Mouse (Mus musculus): ENCODE measurements around the gene Eif2d. TPM values are rescaled to one million over a fixed set of nuclear protein-coding genes. Genes with fewer than 3 reads are reported as not detected.

Gene Eif2d
- polyA plus RNA-seq, 1 experiment from 2014 or later, result 63.6 TPM

DNA sequence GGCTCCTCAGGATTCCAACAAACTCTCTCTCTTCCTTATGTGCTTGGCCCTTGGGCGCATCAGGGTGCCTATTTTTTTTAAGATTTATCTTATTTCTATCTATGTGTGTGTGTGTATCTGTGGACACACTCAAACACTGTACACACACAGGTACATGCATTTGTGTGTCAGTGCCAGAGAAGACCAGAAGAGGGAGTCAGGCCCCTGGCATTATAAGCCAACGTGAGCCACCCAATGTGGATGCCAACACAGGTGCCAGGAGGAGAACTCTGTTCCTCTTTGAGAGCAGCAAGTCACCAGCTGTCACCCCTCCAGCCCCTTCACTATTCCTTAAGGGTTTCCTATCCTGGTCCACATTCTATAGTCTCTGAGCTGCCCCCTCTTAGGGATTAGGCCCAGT, 34.0 kb upstream of the Eif2d start:
- 54% methylated on average over 2 of the region's 2 CpGs for WGBS
- H3K27me3 ChIP-seq (ENCODE audit: control insufficient read depth, insufficient read depth, low read depth, low read length), result no peaks in the 10 kb centered on the region
- peak; percentile 35; the same call in 1 of the 2 replicates for ATAC-seq (ENCODE audit: low read depth)
- H3K27ac ChIP-seq (ENCODE audit: low read length), result peak overlapping the region; percentile 18; the same call in 1 of the 2 replicates
- no peak overlapping the region for H3K4me3 ChIP-seq (ENCODE audit: low read length)
- H3K36me3 ChIP-seq (ENCODE audit: control insufficient read depth, insufficient read depth, low read length), result no peaks in the 10 kb centered on the region
- H3K4me1 ChIP-seq (replicated peaks; ENCODE audit: control insufficient read depth, insufficient read depth, low read length), result peaks cover 8% of the 10 kb centered on the region
- H3K9ac ChIP-seq (ENCODE audit: low read length), result no peak overlapping the region
- no peak overlapping the region for H3K4me2 ChIP-seq (ENCODE audit: low read depth, low read length)
- no peaks in the 10 kb centered on the region for H3K9me3 ChIP-seq (ENCODE audit: control insufficient read depth, low read length)

DNA sequence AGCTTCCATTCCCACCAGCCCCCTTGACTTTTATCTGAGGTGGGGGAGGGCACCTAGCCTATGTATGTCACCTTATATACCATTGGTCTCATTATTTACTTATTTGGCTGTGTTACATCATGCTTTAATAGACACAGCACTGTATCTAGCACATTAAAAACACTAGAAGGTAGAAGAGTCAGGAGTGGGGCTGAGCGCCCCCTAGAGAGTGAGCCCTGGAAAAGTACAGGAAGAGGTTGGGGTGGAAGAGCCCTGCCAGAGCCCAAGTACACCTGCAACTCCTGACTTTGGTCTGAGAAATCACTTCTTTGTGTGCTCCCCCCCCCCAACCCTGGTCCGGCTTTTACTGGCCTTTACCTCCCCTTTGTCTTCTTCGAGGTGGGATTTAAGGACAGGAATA, 31.0 kb upstream of the Eif2d start:
- no peak overlapping the region for H3K9ac ChIP-seq (ENCODE audit: low read length)
- no peak overlapping the region for H3K4me2 ChIP-seq (ENCODE audit: low read depth, low read length)
- no peaks in the 10 kb centered on the region for H3K36me3 ChIP-seq (ENCODE audit: control insufficient read depth, insufficient read depth, low read length)
- peaks cover 4% of the 10 kb centered on the region; the same call in 1 of the 2 replicates for H3K4me1 ChIP-seq (replicated peaks; ENCODE audit: control insufficient read depth, insufficient read depth, low read length)
- H3K27ac ChIP-seq (ENCODE audit: low read length), result no peak overlapping the region
- WGBS, result 46% methylated on average over 3 of the region's 3 CpGs
- no peak for ATAC-seq (ENCODE audit: low read depth)
- H3K9me3 ChIP-seq (ENCODE audit: control insufficient read depth, low read length), result no peaks in the 10 kb centered on the region
- H3K4me3 ChIP-seq (ENCODE audit: low read length), result no peak overlapping the region
- H3K27me3 ChIP-seq (ENCODE audit: control insufficient read depth, insufficient read depth, low read depth, low read length), result no peaks in the 10 kb centered on the region

DNA sequence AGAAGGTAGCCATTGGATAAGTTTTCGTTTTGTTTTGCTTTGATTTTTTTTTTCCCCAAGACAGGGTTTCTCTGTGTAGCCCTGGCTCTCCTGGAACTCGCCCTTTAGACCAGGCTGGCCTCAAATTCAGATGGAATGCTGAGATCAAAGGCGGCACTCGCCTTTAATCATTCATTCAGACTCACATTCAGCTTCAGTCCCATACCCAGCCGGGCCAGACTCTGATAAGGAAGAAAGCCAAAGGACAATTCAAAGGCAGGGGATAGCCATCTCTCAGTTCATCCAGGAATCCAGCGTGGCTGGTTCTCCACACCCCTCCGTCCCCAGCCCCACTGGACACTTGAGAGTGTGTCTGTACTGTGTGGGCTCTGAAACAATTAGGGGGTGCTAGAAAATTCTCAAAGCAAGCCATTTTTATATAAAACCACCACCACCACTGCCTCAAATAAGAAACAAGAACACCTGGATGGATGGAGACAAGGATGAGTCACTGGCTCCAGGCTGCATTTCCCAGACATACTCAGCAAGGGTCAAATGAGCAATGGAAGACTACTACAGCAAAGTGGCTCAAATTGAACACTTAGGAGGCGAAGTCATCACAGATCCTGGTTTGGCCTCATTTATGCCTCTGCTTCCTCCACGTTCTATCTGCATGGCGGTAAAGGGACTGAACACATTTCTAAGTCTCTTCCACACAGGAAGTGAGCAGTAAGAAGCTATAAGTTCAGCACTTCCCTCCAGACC, 29.3 kb upstream of the Eif2d start:
- Histone ChIP-seq H3K27me3 (ENCODE audit: control insufficient read depth, insufficient read depth, low read depth, low read length) (no peaks in the 10 kb centered on the region), H3K4me1 (replicated peaks; ENCODE audit: control insufficient read depth, insufficient read depth, low read length) (peaks cover 4% of the 10 kb centered on the region; the same call in 1 of the 2 replicates), H3K36me3 (ENCODE audit: control insufficient read depth, insufficient read depth, low read length) (no peaks in the 10 kb centered on the region), H3K27ac (ENCODE audit: low read length) (no peak overlapping the region), H3K4me2 (ENCODE audit: low read depth, low read length) (no peak overlapping the region), H3K4me3 (ENCODE audit: low read length) (no peak overlapping the region), H3K9ac (ENCODE audit: low read length) (no peak overlapping the region), H3K9me3 (ENCODE audit: control insufficient read depth, low read length) (no peaks in the 10 kb centered on the region)
- 45% methylated on average over 10 of the region's 10 CpGs for WGBS
- ATAC-seq (ENCODE audit: low read depth), result no peak

DNA sequence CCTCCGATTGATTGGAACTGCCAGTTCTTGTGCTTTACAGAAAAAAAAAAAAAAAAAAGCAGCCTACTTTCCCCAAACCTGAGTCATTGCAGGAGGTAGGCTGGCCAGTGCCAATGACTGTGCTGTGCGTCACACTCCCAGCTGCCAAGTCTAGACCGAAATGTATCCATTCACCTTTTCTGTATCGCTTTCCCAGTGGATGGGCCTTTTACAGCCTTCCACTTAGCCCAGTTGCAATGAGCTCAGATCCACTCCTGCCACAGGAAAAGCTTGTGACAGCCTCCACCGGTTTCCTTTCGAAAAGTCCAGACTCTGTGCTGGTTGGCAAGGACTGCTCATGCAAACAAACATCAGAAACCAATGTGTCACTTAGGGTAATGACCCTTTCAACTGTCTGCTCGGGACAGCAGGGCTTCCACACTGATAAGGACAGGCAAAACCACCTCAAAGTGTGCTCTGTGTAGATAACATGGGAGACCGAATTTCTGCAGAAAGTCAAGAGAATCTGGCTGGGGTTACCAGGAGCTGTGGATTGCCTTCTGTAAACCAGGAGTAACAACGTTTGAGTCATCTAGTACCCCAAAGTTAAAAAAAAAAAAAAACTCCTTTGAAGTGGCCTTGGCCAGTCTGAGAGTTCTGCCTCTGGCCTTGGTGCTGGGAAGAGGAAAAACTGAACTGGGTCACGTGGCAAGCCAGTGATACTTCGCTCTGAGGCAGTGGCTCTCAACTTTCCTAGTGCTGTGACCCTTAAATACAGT, 26.8 kb upstream of the Eif2d start:
- 42% methylated on average over 11 of the region's 11 CpGs for WGBS
- no peak for ATAC-seq (ENCODE audit: low read depth)
- Histone ChIP-seq H3K36me3 (ENCODE audit: control insufficient read depth, insufficient read depth, low read length) (peaks cover 10% of the 10 kb centered on the region), H3K4me2 (ENCODE audit: low read depth, low read length) (no peak overlapping the region), H3K27ac (ENCODE audit: low read length) (no peak overlapping the region), H3K4me1 (replicated peaks; ENCODE audit: control insufficient read depth, insufficient read depth, low read length) (no peaks in the 10 kb centered on the region), H3K4me3 (ENCODE audit: low read length) (no peak overlapping the region), H3K27me3 (ENCODE audit: control insufficient read depth, insufficient read depth, low read depth, low read length) (no peaks in the 10 kb centered on the region), H3K9me3 (ENCODE audit: control insufficient read depth, low read length) (no peaks in the 10 kb centered on the region), H3K9ac (ENCODE audit: low read length) (no peak overlapping the region)

DNA sequence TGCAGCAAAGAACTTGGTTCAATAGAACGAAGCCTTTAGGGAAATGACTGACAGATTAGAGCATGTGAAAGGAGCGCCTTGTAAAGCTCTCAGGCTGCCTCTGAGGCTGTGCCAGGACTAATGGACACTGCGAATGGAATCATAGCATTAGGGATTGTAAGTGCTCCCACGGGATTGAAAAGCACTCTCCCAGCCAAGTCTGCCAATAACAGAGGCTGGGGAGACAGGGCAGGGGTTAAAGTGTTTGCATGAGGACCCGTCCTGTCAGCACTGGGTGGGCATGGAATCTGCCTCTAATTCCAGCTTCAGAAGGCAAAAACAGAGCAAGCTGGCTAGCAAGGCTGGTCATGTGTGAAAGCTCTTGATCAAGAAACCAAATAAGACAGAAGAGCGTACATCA, 18.8 kb upstream of the Eif2d start:
- Histone ChIP-seq H3K36me3 (ENCODE audit: control insufficient read depth, insufficient read depth, low read length) (peaks cover 6% of the 10 kb centered on the region), H3K4me1 (replicated peaks; ENCODE audit: control insufficient read depth, insufficient read depth, low read length) (peaks cover 2% of the 10 kb centered on the region; the same call in 1 of the 2 replicates), H3K9me3 (ENCODE audit: control insufficient read depth, low read length) (no peaks in the 10 kb centered on the region), H3K4me3 (ENCODE audit: low read length) (no peak overlapping the region), H3K9ac (ENCODE audit: low read length) (no peak overlapping the region), H3K27ac (ENCODE audit: low read length) (no peak overlapping the region), H3K4me2 (ENCODE audit: low read depth, low read length) (no peak overlapping the region), H3K27me3 (ENCODE audit: control insufficient read depth, insufficient read depth, low read depth, low read length) (no peaks in the 10 kb centered on the region)
- WGBS, result 67% methylated on average over 6 of the region's 6 CpGs
- no peak for ATAC-seq (ENCODE audit: low read depth)

DNA sequence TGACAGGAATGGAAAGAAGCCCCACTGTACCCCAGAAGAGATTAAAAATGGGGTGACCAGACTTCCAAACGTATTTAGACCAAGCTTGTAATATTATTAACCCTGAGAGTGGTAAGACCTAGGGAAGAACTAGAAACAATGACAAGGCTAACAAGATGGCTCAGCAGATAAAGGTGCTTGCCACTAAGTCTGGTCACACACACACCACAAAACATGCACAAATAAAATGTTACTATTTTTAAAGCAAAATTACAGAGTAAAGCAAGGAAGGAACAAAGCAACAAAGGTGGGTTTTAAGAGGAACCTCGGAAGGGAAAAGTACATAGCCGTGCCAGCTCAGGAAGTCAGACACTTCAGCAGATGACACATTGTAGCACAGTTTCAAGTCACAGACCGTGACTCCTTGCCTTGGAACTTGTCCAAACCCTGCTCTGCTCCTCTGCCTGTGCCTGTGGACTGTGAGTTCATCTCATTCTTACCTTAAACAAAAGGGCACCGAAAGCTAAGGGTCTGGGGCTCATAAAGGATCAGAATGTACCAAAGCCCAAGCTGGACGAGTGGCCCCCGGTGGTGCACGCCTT, 17.9 kb upstream of the Eif2d start:
- H3K9me3 ChIP-seq (ENCODE audit: control insufficient read depth, low read length), result no peaks in the 10 kb centered on the region
- 45% methylated on average over 8 of the region's 8 CpGs for WGBS
- H3K27ac ChIP-seq (ENCODE audit: low read length), result no peak overlapping the region
- no peaks in the 10 kb centered on the region for H3K27me3 ChIP-seq (ENCODE audit: control insufficient read depth, insufficient read depth, low read depth, low read length)
- H3K36me3 ChIP-seq (ENCODE audit: control insufficient read depth, insufficient read depth, low read length), result no peaks in the 10 kb centered on the region
- no peak for ATAC-seq (ENCODE audit: low read depth)
- no peak overlapping the region for H3K4me3 ChIP-seq (ENCODE audit: low read length)
- H3K9ac ChIP-seq (ENCODE audit: low read length), result no peak overlapping the region
- peaks cover 2% of the 10 kb centered on the region; the same call in 1 of the 2 replicates for H3K4me1 ChIP-seq (replicated peaks; ENCODE audit: control insufficient read depth, insufficient read depth, low read length)
- no peak overlapping the region for H3K4me2 ChIP-seq (ENCODE audit: low read depth, low read length)

DNA sequence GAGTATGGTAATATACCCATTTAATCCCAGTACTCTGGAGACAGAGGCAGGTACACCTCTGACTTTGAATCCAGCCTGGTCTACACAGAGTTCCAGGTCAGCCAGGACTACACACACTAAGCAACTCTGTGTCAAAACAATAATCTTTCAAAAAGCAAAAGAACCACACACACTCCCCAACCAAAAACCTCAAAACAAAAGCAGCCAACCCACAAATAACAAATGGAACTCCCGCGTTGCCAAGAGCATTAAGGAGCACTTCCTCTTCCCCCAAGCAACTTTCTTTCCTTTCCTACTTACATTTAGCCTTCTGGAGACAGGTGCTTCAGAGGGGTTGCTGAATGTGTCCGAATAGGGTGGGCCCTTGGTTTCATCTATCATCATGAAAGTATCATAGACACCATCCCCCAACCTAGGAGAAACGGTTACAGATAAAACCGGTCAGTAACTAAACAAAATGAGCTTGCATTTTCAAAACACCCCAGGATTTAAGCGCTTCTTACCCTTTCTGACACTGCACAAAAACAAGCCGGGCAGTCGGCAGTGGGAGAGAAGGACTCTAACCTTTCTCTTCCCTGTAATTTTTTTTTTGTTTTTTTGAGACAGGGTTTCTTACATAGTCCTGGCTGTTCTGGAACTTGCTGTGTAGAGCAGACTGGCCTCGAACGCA, 16.9 kb upstream of the Eif2d start:
- Histone ChIP-seq H3K27me3 (ENCODE audit: control insufficient read depth, insufficient read depth, low read depth, low read length) (no peaks in the 10 kb centered on the region), H3K9me3 (ENCODE audit: control insufficient read depth, low read length) (no peaks in the 10 kb centered on the region), H3K27ac (ENCODE audit: low read length) (no peak overlapping the region), H3K4me2 (ENCODE audit: low read depth, low read length) (no peak overlapping the region), H3K36me3 (ENCODE audit: control insufficient read depth, insufficient read depth, low read length) (no peaks in the 10 kb centered on the region), H3K4me1 (replicated peaks; ENCODE audit: control insufficient read depth, insufficient read depth, low read length) (peaks cover 2% of the 10 kb centered on the region; the same call in 1 of the 2 replicates), H3K4me3 (ENCODE audit: low read length) (no peak overlapping the region), H3K9ac (ENCODE audit: low read length) (no peak overlapping the region)
- no peak for ATAC-seq (ENCODE audit: low read depth)
- 68% methylated on average over 10 of the region's 10 CpGs for whole genome bisulfite sequencing

DNA sequence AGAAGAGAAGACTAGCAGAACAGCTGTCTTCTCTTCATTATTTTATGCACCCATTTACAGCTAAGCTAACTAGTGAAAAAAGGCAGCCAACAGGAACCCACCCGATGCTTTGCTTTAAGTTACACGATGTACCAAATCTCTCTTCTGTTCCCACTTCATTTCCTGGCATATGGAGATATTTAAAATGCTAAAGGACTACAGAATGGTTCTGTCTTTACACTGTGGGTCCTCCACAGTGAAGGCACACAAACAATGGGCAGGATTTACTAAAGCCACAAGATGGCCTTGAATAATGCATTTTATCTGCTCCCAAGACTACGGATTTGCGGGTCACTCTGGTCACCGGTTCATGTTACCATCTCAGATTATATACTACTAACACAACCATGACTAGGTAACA, 15.9 kb upstream of the Eif2d start:
- ATAC-seq (ENCODE audit: low read depth), result no peak
- H3K4me2 ChIP-seq (ENCODE audit: low read depth, low read length), result 0 out of 2 replicates have a peak overlapping the region, but pooled peaks have one; percentile 12

DNA sequence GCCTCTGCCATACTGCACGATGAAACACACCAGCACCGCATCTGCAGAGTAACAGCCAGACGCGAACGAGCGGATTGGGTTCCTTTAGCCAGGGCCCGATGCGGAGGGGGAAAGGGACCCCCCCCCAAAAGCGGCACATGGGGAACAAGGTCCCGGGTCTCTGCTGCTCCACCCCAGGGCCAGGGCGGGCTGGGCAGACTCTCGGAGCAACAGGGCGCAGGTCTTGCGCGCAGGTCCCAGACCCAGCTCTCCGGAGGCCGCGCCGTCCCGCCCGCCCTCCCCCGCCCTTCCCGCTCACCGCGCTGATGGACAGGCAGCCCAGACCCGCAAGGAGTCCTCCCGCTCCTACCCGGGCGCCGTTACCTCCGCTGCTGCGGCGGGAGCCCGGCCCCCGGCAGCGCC, 15.3 kb upstream of the Eif2d start:
- peak overlapping the region; percentile 97 for H3K4me2 ChIP-seq (ENCODE audit: low read depth, low read length)
- H3K9ac ChIP-seq (ENCODE audit: low read length), result peak overlapping the region; percentile 71
- ATAC-seq (ENCODE audit: low read depth), result peak; percentile 70
- H3K4me1 ChIP-seq (replicated peaks; ENCODE audit: control insufficient read depth, insufficient read depth, low read length), result peaks cover 2% of the 10 kb centered on the region; the same call in 1 of the 2 replicates
- 0% methylated on average over 36 of the region's 36 CpGs for WGBS
- H3K27me3 ChIP-seq (ENCODE audit: control insufficient read depth, insufficient read depth, low read depth, low read length), result no peaks in the 10 kb centered on the region
- no peaks in the 10 kb centered on the region for H3K36me3 ChIP-seq (ENCODE audit: control insufficient read depth, insufficient read depth, low read length)
- peak overlapping the region; percentile 72 for H3K4me3 ChIP-seq (ENCODE audit: low read length)
- H3K9me3 ChIP-seq (ENCODE audit: control insufficient read depth, low read length), result no peaks in the 10 kb centered on the region
- H3K27ac ChIP-seq (ENCODE audit: low read length), result no peak overlapping the region

More for the DNA sequence above, 15.9 kb upstream of the Eif2d start:
- WGBS, result 24% methylated on average over 5 of the region's 5 CpGs
- no peaks in the 10 kb centered on the region for H3K9me3 ChIP-seq (ENCODE audit: control insufficient read depth, low read length)
- H3K27ac ChIP-seq (ENCODE audit: low read length), result no peak overlapping the region
- peaks cover 2% of the 10 kb centered on the region; the same call in 1 of the 2 replicates for H3K4me1 ChIP-seq (replicated peaks; ENCODE audit: control insufficient read depth, insufficient read depth, low read length)
- H3K9ac ChIP-seq (ENCODE audit: low read length), result no peak overlapping the region
- no peaks in the 10 kb centered on the region for H3K27me3 ChIP-seq (ENCODE audit: control insufficient read depth, insufficient read depth, low read depth, low read length)
- H3K36me3 ChIP-seq (ENCODE audit: control insufficient read depth, insufficient read depth, low read length), result no peaks in the 10 kb centered on the region
- H3K4me3 ChIP-seq (ENCODE audit: low read length), result peak overlapping the region; percentile 21
